Mouse (Mus musculus): ENCODE measurements at regions not wholly inside any gene's neighbourhood (a gene's known extent, or its start where the extent isn't known, plus 50 kb on each side); places are given as distances from the start of the nearest gene placed in this dataset.
A peak's percentile ranks its signal among the peaks of the same experiment; 100 is the strongest.

DNA sequence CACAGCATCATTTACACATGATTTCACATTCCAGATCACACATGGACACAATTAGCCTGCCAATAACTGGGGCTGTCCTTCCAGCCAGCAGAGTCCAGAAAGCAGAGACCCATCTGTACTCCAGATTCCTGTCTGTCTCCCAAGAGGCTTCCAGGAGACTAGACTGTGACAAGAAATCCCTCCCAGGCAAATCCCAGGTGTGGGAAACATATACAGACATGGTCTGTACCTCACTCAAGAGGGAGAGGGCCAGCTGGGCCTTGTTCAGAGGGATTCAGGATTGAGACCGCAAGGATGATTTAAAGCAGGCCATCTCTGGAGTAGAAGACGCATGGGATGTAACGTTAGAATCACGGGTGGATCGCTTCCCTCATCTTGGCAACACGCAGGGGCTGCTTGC lies 182.7 kb upstream of the Prr30 start:
- TF ChIP-seq CTCF (IDR thresholded peaks at IDR 0.05; ENCODE audit: low read depth, low read length) (no peak), POLR2A (IDR thresholded peaks at IDR 0.05; ENCODE audit: borderline replicate concordance, low read depth, low read length) (no peak)
- Histone ChIP-seq H3K4me1 (ENCODE audit: control insufficient read depth, insufficient read depth, low read length) (no peaks in the 10 kb centered on the region), H3K4me3 (ENCODE audit: insufficient read depth, low read length) (no peak overlapping the region), H3K27ac (ENCODE audit: insufficient read depth, low read depth, low read length) (no peak overlapping the region)

DNA sequence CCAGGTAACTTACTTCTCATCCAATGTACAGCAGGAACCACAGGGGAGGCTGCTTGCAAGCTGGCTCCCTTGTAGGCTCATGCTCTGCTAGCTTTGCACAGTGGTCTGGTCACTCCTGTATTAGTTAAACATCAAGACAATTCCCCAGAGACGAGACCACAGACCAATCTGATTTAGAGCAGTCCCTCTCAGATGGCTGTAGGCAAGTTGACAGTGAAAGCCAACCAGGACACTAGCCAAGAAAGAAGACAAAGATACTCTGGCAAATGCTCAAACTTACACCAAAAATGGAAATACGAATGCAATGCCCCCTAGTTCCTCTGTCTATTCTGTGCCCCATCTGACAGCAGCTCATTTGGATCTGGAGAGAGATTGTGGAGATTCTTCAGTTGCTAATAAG lies 181.8 kb upstream of the Prr30 start:
- H3K27ac ChIP-seq (ENCODE audit: insufficient read depth, low read depth, low read length), result no peak overlapping the region
- no peak for TF ChIP-seq CTCF (IDR thresholded peaks at IDR 0.05; ENCODE audit: low read depth, low read length)
- TF ChIP-seq POLR2A (IDR thresholded peaks at IDR 0.05; ENCODE audit: borderline replicate concordance, low read depth, low read length), result no peak
- no peak overlapping the region for H3K4me3 ChIP-seq (ENCODE audit: insufficient read depth, low read length)
- no peaks in the 10 kb centered on the region for H3K4me1 ChIP-seq (ENCODE audit: control insufficient read depth, insufficient read depth, low read length)

DNA sequence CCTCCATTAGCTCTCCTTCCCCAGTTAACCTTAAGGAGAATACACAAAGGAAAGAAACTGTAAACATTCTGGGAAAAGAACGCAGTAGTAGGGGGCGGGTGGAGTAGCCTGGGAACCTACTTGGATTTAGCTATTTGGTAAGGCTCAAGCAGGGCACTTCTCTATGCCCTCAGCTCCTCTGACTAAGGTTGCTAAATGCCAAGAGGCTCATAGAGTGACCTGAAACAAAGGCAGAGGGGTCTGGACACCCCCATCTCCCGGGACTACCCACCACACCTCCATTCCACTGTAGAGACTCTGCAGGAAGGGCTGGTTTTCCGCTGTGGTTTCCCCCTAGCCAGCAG lies 179.5 kb upstream of the Prr30 start:
- no peak overlapping the region for H3K4me3 ChIP-seq (ENCODE audit: insufficient read depth, low read length)
- H3K27ac ChIP-seq (ENCODE audit: insufficient read depth, low read depth, low read length), result no peak overlapping the region
- TF ChIP-seq CTCF (IDR thresholded peaks at IDR 0.05; ENCODE audit: low read depth, low read length) (no peak), POLR2A (IDR thresholded peaks at IDR 0.05; ENCODE audit: borderline replicate concordance, low read depth, low read length) (no peak)
- H3K4me1 ChIP-seq (ENCODE audit: control insufficient read depth, insufficient read depth, low read length), result no peaks in the 10 kb centered on the region

DNA sequence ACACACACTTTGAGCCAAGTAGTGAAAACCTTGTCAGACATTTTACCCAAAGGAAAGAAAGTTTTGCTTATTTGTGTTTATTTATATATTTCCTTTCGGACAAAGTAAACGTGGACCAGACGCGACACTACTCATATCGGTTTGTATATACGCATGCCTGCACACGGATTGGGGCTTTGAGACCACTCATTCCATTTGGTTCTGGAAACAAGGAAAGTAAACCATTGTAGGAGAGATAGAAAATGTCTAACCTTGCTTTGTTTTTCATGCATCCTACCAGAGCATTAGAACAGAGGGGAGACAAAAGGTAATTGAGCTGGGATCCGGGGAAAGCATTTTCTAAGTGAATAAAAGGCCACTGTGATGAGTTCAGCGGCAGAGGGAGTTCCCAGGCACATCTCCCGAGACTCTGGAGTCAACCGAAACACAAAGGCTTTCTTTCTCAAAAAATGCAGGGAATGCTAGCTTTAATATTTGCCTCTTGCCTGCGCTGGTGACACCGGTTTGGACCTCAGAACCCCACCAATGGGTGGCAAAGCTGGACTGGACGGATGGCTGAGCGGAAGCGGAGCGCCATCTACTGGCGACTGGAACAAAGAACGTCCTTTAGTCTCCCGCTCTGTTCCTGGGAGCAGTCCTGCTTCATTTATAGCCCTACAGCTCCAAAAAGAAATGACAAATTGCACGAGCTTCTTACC lies 179.0 kb upstream of the Prr30 start:
- no peak for TF ChIP-seq POLR2A (IDR thresholded peaks at IDR 0.05; ENCODE audit: borderline replicate concordance, low read depth, low read length)
- peak; percentile 96 for TF ChIP-seq CTCF (IDR thresholded peaks at IDR 0.05; ENCODE audit: low read depth, low read length)
- H3K4me1 ChIP-seq (ENCODE audit: control insufficient read depth, insufficient read depth, low read length), result no peaks in the 10 kb centered on the region
- no peak overlapping the region for H3K27ac ChIP-seq (ENCODE audit: insufficient read depth, low read depth, low read length)
- H3K4me3 ChIP-seq (ENCODE audit: insufficient read depth, low read length), result no peak overlapping the region

DNA sequence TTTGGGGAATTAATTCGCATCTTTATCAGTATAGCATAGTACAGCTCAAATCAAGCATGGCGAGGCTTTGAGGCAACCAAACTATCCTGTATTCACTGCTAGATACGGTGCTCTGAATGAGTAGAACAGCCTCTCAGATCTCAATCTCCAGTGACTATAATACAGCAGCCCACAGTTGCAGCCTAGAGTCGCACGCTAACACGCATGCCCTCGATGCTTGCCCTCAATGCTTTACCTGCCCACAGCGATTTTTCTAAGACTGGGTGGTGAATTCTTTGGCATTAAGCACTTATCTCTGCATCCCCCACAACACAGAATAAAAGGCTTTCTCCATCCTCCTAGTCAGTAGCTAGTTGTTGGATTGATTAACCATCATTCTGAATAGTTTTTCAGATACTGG lies 178.4 kb upstream of the Prr30 start:
- Histone ChIP-seq H3K4me1 (ENCODE audit: control insufficient read depth, insufficient read depth, low read length) (no peaks in the 10 kb centered on the region), H3K27ac (ENCODE audit: insufficient read depth, low read depth, low read length) (no peak overlapping the region), H3K4me3 (ENCODE audit: insufficient read depth, low read length) (no peak overlapping the region)
- no peak for TF ChIP-seq CTCF (IDR thresholded peaks at IDR 0.05; ENCODE audit: low read depth, low read length)
- no peak for TF ChIP-seq POLR2A (IDR thresholded peaks at IDR 0.05; ENCODE audit: borderline replicate concordance, low read depth, low read length)

DNA sequence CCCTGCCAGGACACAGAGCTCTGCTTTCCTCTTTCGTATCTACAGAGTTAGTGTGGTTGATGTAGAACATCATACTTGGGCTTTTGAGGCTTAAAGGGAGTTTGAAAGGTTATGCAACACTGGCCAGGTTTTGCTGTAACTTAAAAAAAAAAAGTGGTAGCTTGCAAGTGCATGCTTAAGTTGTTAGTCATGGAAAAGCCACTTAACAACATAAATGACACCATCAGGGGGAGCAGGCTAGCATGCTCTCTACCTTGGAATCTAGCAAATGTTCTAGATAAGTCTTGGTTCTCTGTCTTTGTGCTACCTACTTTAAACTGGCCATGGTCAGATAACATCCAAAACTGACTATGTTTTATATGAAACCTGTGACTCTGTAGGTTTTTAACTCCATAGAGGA lies 176.6 kb upstream of the Prr30 start:
- Histone ChIP-seq H3K4me1 (ENCODE audit: control insufficient read depth, insufficient read depth, low read length) (no peaks in the 10 kb centered on the region), H3K27ac (ENCODE audit: insufficient read depth, low read depth, low read length) (no peak overlapping the region), H3K4me3 (ENCODE audit: insufficient read depth, low read length) (no peak overlapping the region)
- no peak for TF ChIP-seq CTCF (IDR thresholded peaks at IDR 0.05; ENCODE audit: low read depth, low read length)
- no peak for TF ChIP-seq POLR2A (IDR thresholded peaks at IDR 0.05; ENCODE audit: borderline replicate concordance, low read depth, low read length)

DNA sequence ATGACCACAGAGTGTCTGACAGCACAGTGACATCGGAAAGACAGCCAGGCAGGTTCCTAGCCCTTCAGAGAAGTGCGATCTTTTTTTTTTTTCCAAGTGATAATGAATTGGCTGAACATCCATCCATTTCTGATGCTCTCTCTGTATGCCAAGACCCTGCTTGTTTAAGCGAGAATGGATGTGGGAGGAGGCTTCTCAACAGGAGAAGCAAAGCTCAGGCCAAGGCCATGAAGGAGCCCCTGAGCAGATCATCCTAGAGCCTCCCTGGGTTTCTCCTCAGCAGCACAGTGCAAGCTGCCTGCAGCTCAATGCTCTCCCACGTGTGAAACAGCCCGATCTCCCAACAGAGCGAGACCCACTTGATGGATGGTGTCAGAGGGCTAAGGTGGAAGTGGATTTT lies 175.7 kb upstream of the Prr30 start:
- no peak overlapping the region for H3K4me3 ChIP-seq (ENCODE audit: insufficient read depth, low read length)
- no peak overlapping the region for H3K27ac ChIP-seq (ENCODE audit: insufficient read depth, low read depth, low read length)
- TF ChIP-seq POLR2A (IDR thresholded peaks at IDR 0.05; ENCODE audit: borderline replicate concordance, low read depth, low read length) (no peak), CTCF (IDR thresholded peaks at IDR 0.05; ENCODE audit: low read depth, low read length) (no peak)
- no peaks in the 10 kb centered on the region for H3K4me1 ChIP-seq (ENCODE audit: control insufficient read depth, insufficient read depth, low read length)

DNA sequence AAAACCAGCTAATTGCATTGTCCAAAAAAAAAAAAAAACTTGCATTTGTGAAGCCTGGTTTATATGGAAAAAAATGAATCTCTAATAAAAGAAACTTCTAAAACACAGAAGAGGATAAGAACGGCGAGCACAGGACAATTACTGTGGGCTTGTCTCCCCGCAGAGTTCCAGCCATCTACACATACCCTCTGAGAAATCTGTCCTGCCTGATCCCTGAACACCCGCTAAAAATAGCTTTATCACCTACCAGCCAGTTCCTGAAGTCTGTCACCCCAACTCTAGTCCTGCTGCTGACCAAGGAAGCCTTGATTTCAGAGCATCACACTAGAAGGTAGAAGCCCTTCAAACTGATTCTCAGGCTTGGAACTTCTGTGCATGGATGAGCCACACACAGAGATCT lies 173.7 kb upstream of the Prr30 start:
- H3K4me3 ChIP-seq (ENCODE audit: insufficient read depth, low read length), result no peak overlapping the region
- no peaks in the 10 kb centered on the region for H3K4me1 ChIP-seq (ENCODE audit: control insufficient read depth, insufficient read depth, low read length)
- TF ChIP-seq CTCF (IDR thresholded peaks at IDR 0.05; ENCODE audit: low read depth, low read length) (no peak), POLR2A (IDR thresholded peaks at IDR 0.05; ENCODE audit: borderline replicate concordance, low read depth, low read length) (no peak)
- no peak overlapping the region for H3K27ac ChIP-seq (ENCODE audit: insufficient read depth, low read depth, low read length)

DNA sequence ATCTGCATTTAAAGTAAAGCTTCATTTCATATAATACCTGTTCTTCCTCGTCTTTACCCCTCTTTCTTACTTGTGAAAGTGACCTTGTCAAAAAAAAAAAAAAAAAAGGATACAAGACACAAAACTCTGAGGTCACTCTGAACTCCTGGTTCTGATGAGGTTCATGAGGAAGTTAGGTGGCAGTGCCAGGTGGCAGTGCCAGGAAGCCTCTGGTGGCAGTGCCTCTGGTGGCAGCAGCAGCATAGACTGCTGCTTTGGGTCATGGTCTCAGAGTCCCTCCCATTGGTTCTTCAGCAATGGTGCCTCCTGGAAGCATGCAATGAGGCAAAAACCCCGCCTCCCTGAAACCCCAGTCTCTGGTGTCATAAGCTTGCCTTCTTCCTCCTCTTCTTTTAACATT lies 159.7 kb upstream of the Prr30 start:
- H3K4me3 ChIP-seq (ENCODE audit: insufficient read depth, low read length), result no peak overlapping the region

DNA sequence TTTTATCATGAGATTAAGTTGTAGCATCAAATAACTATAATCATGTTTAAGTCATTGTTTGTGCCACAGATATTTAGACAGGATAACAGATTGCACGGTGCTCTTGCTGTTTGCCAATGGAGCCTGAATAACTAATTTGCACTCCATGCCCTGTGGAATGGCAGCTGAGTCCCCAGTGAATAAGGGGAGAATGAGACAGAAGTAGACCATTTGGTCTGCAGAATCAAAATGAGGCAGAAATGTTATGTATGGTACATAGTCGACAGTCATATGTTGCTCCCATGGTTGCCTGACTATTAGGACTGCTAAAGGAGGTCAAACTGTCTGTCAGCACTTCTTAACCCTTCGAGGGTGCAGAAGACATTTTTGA lies 152.9 kb upstream of the Prr30 start:
- no peak for TF ChIP-seq CTCF (IDR thresholded peaks at IDR 0.05; ENCODE audit: low read depth, low read length)
- no peak for TF ChIP-seq POLR2A (IDR thresholded peaks at IDR 0.05; ENCODE audit: borderline replicate concordance, low read depth, low read length)
- H3K4me3 ChIP-seq (ENCODE audit: insufficient read depth, low read length), result no peak overlapping the region
- no peak overlapping the region for H3K27ac ChIP-seq (ENCODE audit: insufficient read depth, low read depth, low read length)
- H3K4me1 ChIP-seq (ENCODE audit: control insufficient read depth, insufficient read depth, low read length), result no peaks in the 10 kb centered on the region

More for the DNA sequence above, 159.7 kb upstream of the Prr30 start:
- no peaks in the 10 kb centered on the region for H3K4me1 ChIP-seq (ENCODE audit: control insufficient read depth, insufficient read depth, low read length)
- H3K27ac ChIP-seq (ENCODE audit: insufficient read depth, low read depth, low read length), result no peak overlapping the region
- TF ChIP-seq POLR2A (IDR thresholded peaks at IDR 0.05; ENCODE audit: borderline replicate concordance, low read depth, low read length), result no peak
- TF ChIP-seq CTCF (IDR thresholded peaks at IDR 0.05; ENCODE audit: low read depth, low read length), result no peak

Data from bone marrow macrophage, adult 2 months (primary cell).